Mouse (Mus musculus) thymus, adult 2 months (tissue): ENCODE measurements around the gene Timm8b. TPM values are rescaled to one million over a fixed set of nuclear protein-coding genes. Genes with fewer than 3 reads are reported as not detected.

Experiments
- DNase-seq: peaks from one replicate; pipeline ENCODE4 v3.0.0; 2021
- H3K27ac ChIP-seq: fragments of 200-500 bp; 2 replicates; pipeline ENCODE4 v1.5.1; 2012; ENCODE audit warnings: low read length, control low read depth; ENCODE audit not compliant: control insufficient read depth, insufficient read depth
- H3K27me3 ChIP-seq: fragments of 200-500 bp; 2 replicates; pipeline ENCODE4 v1.6.1; 2012; ENCODE audit warnings: mild to moderate bottlenecking, low read length, moderate library complexity, mixed read lengths; ENCODE audit not compliant: control insufficient read depth, insufficient read depth
- H3K36me3 ChIP-seq: fragments of 200-500 bp; 2 replicates; pipeline ENCODE4 v1.6.1; 2012; ENCODE audit warnings: mild to moderate bottlenecking, low read length, moderate library complexity; ENCODE audit not compliant: control insufficient read depth, insufficient read depth
- H3K4me1 ChIP-seq: fragments of 200-500 bp; replicated peaks from 2 replicates; pipeline ENCODE4 v1.6.1; 2012; ENCODE audit warnings: low read length; ENCODE audit not compliant: control insufficient read depth, insufficient read depth
- H3K4me3 ChIP-seq: fragments of 200-500 bp; 2 replicates; pipeline ENCODE4 v1.5.1; 2012; ENCODE audit warnings: mild to moderate bottlenecking, low read length, control low read depth, moderate library complexity; ENCODE audit not compliant: control insufficient read depth, insufficient read depth
- CTCF ChIP-seq: fragments of 200-500 bp; IDR thresholded peaks from 2 replicates; pipeline ENCODE4 v1.5.1; 2012; ENCODE audit warnings: mild to moderate bottlenecking, control low read depth, low read length, moderate library complexity, borderline replicate concordance; ENCODE audit not compliant: control insufficient read depth, poor library complexity, insufficient read depth; ENCODE audit errors: extremely low read depth
- POLR2A ChIP-seq: fragments of 200-500 bp; IDR thresholded peaks from 2 replicates; pipeline ENCODE4 v1.6.1; 2012; ENCODE audit warnings: mild to moderate bottlenecking, low read length, control low read depth, moderate library complexity; ENCODE audit not compliant: control insufficient read depth, poor library complexity, insufficient read depth; ENCODE audit errors: extremely low read depth
- WGBS: fragments of 180-500 bp; shearing (Covaris S2); methylation state at CpG from one replicate; pipeline ENCODE4 v1.1.7; 2018; 5-methylcytosine and 5-hydroxymethylcytosine counted together
- polyA plus RNA-seq: library from polyadenylated mRNA; depleted of rRNA; stranded (reverse); fragments of >200 nt; gene quantifications from 2 replicates; pipeline ENCODE4 v1.2.3, GENCODE M21; 2012

Gene Timm8b
- polyA plus RNA-seq, 1 experiment = 168 TPM

DNA sequence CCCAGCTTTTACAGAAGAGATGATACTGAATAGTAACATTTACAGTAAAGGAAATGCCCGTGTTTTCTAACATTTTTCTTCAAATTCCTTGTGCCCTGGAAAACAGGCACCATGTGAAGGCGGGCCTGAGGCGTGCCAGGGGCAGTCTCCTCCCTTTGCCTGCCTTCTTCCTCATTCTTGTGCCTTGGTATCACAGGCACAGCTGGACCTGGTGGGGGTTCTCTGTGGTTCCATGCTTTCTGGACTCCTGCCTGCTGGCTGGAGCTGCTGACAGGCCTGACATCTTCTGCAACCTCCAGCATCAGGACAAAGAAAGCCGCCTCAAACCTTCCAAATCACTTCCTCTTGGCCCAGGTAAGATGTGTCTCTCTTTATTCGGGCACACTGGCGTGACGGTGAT lies 38.5 kb upstream of the Timm8b start:
- TF ChIP-seq CTCF (no peak), POLR2A (no peak)
- H3K36me3 ChIP-seq = no peaks in the 10 kb centered on the region
- H3K4me3 ChIP-seq = no peak overlapping the region
- WGBS = 71% methylated on average over 7 of the region's 7 CpGs
- DNase-seq = no peak
- H3K27me3 ChIP-seq = no peaks in the 10 kb centered on the region
- no peak overlapping the region for H3K27ac ChIP-seq
- H3K4me1 ChIP-seq = no peaks in the 10 kb centered on the region

DNA sequence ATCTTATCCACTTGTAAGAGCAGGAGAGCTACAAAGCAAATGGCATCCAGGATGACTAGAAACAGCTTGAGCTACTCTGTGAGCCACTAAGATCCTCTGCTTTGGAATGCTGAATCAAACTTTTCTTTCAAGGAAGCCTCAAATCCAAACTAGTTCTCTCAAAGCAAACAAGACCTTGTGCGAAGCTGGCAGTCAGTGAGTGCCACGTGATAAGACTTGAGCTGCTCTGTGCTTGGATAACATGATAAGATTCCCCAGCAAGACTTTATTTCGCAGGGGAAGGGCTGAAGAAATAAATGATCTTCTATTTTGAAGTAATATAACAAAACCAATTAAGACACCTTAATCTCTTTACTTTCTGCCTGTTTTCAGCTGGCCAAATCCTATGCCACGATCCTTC lies 37.8 kb upstream of the Timm8b start:
- Histone ChIP-seq H3K27ac (no peak overlapping the region), H3K4me3 (no peak overlapping the region), H3K4me1 (no peaks in the 10 kb centered on the region), H3K36me3 (no peaks in the 10 kb centered on the region), H3K27me3 (no peaks in the 10 kb centered on the region)
- no peak for DNase-seq
- TF ChIP-seq POLR2A (no peak), CTCF (no peak)
- 93% methylated on average over 4 of the region's 4 CpGs for WGBS

DNA sequence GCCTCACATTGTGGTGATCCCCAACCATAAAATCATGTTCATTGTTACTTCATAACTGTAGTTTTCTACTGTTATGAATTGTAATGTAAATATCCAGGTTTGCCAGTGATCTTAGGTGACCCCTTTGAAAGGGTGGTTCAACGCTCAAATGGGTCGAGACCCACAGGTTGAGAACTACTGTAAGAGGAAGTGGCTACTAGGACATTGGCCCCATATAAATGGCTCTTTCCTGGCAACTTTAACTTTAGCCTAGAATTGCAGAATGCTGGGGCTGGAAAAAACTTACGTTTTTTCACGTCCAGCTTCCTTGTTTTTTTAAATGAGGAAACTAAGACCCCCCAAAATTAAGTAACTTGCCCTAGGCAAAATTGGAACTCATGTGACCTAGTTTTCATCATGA lies 36.3 kb upstream of the Timm8b start:
- WGBS = 89% methylated on average over 4 of the region's 4 CpGs
- no peak overlapping the region for H3K27ac ChIP-seq
- H3K4me1 ChIP-seq = no peaks in the 10 kb centered on the region
- H3K4me3 ChIP-seq = no peak overlapping the region
- TF ChIP-seq CTCF (no peak), POLR2A (no peak)
- H3K27me3 ChIP-seq = no peaks in the 10 kb centered on the region
- DNase-seq = no peak
- H3K36me3 ChIP-seq = no peaks in the 10 kb centered on the region

DNA sequence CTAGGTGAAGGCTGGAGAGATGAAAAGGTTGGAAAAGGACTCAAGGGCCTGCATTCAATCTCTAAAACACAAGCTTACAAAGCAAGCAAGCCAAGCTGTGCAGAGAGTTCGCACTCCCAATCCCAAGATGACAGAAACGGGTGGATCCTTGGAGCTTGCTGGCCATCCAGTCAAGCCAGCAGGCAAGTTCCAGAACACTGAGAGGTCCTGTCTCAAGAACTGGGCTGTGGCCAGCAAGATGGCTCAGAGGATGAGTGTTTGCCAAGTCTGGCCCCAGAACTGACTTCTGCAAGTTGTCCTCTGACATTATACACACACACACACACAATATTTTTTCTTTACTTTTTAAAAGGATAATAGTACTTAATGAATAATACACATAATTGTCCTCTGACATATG lies 35.8 kb upstream of the Timm8b start:
- Histone ChIP-seq H3K4me1 (no peaks in the 10 kb centered on the region), H3K36me3 (no peaks in the 10 kb centered on the region), H3K4me3 (no peak overlapping the region), H3K27me3 (no peaks in the 10 kb centered on the region), H3K27ac (no peak overlapping the region)
- TF ChIP-seq CTCF (no peak), POLR2A (no peak)
- WGBS = 90% methylated on average over 2 of the region's 2 CpGs
- DNase-seq = no peak

DNA sequence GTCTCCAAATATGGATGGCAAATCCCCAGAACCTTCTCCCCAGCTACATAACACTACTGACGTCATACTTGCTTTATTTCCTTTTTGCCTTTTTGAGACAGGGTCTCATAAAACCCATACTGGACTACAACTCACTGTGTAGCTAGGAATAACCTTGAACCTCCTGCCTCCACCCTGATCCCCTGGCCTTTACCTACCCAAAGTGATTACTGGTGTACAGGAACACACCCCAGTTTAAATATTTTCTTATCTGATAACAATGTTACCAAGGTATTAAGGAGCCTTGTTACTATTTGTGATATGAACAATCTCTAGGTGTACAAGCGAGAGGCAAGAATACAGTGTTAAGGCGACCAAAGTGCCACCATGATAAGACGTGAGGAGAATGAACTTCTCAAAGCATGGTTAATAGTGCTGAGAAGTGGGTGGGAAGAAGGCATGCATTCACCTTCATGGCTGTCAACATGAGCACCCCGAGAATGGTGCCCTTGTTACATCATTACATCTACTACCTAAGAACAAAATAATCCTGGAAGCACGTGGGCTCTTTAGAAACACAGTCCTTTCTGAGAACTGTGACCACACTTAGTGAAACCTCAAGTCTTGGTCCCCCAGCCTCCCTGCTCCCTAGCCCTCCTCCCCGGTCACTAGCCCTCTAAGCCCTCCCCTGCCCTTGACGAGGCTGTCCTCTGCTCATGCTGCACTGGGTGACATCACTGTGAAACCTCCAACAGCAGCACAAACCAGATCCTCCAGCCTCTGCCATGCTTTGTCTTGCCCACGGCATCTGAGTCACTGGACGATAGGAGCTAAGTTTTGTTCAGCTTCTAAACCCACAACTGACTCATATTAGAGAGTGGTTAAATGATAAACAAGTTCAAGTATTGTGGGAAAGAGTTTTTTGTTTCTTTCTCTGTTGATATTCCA lies 33.8 kb upstream of the Timm8b start:
- WGBS = 88% methylated on average over 10 of the region's 10 CpGs
- TF ChIP-seq POLR2A = no peak
- TF ChIP-seq CTCF = no peak
- Histone ChIP-seq H3K27me3 (no peaks in the 10 kb centered on the region), H3K4me3 (no peak overlapping the region), H3K4me1 (no peaks in the 10 kb centered on the region), H3K36me3 (no peaks in the 10 kb centered on the region), H3K27ac (no peak overlapping the region)
- DNase-seq = no peak

DNA sequence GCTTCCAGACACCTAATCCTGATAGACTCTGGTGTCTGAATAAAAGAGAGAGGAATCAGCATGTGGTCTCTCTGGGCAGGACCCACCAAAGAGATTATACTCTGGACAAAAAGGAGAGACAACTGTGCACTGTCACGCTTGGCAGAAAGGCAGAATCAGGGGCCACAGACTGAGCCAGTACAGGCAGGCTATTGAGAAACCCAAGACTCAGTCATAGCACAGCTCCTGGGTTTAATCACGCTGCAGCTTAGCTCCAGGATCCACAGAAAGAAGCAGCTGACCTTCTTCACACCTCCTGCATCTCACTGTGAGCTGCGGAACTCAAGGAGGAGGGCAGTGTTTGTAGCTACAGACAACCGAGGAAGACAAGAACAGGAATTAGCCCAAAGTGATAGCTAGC lies 23.3 kb upstream of the Timm8b start:
- no peak overlapping the region for H3K4me3 ChIP-seq
- DNase-seq = no peak
- TF ChIP-seq POLR2A (no peak), CTCF (no peak)
- H3K4me1 ChIP-seq = no peaks in the 10 kb centered on the region
- no peaks in the 10 kb centered on the region for H3K27me3 ChIP-seq
- WGBS = 90% methylated on average over 4 of the region's 4 CpGs
- no peak overlapping the region for H3K27ac ChIP-seq
- H3K36me3 ChIP-seq = no peaks in the 10 kb centered on the region
